Mouse (Mus musculus) lung, postnatal 0 days (tissue): Measurements from ENCODE around the gene Brinp1.

Source experiments
- CTCF ChIP-seq: IDR thresholded peaks from 2 replicates; pipeline ENCODE4 v1.5.1; 2016; ENCODE audit warnings: antibody characterized with exemption, mild to moderate bottlenecking
- EP300 ChIP-seq: IDR thresholded peaks from 2 replicates; pipeline ENCODE4 v1.6.1; 2016; ENCODE audit warnings: antibody characterized with exemption, mild to moderate bottlenecking, control low read depth

GRCm38 (mm10) chr4:68790003-68790402 is 164.2 kb downstream of the Brinp1 start:
- TF ChIP-seq CTCF, result no peak
- no peak for TF ChIP-seq EP300
